Mouse (Mus musculus) adrenal gland (tissue): ENCODE measurements around the gene Agtr1a.

Experiments used
- intact Hi-C: fragments of 180-260 bp; cut with DNase I; formaldehyde crosslinking; loops from one replicate; pipeline ENCODE4 v1.15.1; 2025

Agtr1a gene

GRCm38 (mm10) chr13:30361002-30361401 is 24.8 kb downstream of the Agtr1a start:
- intact Hi-C loops, result no loop called here

GRCm38 (mm10) chr13:30362048-30362447 is 25.8 kb downstream of the Agtr1a start:
- intact Hi-C loops, result no loop called here

- intact Hi-C loops, result no loop called here
Measured at GRCm38 (mm10) chr13:30364097-30364625, 27.9 kb downstream of the Agtr1a start.

DNA sequence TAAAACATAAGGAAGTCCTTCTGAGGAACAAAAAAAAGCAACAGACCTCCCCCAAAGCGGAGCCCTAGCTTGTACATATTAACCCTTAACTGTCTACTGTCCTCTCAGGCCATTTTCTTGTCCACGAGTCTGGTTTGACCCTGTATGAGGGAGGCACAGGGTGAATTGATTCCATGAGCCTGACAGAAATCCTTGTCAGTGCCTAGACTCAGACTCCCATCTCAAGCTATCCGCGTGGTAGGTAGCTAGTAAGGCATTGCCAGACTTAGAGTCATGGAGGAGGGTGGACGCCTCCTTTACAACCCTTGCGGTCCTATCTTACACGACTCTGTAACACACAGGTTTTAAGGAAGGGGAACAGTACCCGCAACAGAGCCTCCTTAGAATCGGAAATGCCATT is 28.5 kb downstream of the Agtr1a start:
- intact Hi-C loops, result no loop called here

GRCm38 (mm10) chr13:30365378-30365777 is 29.1 kb downstream of the Agtr1a start:
- intact Hi-C loops, result no loop called here

GRCm38 (mm10) chr13:30368116-30368515 is 31.9 kb downstream of the Agtr1a start:
- intact Hi-C loops, result no loop called here

DNA sequence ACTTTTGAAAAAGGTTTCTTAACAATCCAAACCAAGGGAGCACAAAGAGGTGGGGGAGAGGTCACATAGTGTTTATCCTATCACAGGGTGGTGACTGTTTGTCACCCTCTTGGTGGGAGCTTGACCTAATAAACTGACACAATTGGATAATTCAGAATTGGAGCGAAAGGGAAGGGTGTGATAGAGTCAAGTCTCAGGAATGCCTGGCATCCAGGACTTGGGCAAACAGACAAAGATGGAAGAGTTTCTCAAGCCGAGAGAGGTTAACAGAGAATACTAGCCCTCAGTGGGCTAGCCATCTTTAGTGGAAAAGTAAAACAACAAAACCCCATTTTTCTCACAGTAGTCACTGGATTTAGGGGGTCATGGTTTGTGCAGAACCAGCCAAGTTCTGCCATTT is 32.5 kb downstream of the Agtr1a start:
- intact Hi-C loops, result no loop called here

- intact Hi-C loops, result no loop called here
Measured at GRCm38 (mm10) chr13:30378868-30379267, 42.6 kb downstream of the Agtr1a start.

DNA sequence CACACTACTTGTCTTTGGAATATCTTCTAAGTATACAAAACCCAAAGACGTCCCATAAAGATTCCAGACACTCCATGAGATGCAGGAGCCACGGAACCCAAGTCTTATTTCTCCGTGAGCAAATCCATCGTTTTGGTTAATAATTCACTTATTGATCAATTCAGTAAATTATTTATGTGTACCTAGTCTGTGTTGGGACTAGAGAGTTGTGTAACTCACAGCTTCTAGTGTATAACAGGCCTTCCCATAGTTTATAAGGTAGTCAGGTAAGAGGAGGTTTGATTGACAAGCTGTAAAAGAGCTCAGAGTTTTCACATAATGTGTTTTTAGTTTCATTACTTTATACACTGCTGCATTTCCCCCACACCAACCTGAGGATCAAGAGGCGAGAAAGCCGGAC is 48.9 kb downstream of the Agtr1a start:
- intact Hi-C loops, result no loop called here

GRCm38 (mm10) chr13:30394123-30394522 is 57.9 kb downstream of the Agtr1a start:
- intact Hi-C loops, result no loop called here

DNA sequence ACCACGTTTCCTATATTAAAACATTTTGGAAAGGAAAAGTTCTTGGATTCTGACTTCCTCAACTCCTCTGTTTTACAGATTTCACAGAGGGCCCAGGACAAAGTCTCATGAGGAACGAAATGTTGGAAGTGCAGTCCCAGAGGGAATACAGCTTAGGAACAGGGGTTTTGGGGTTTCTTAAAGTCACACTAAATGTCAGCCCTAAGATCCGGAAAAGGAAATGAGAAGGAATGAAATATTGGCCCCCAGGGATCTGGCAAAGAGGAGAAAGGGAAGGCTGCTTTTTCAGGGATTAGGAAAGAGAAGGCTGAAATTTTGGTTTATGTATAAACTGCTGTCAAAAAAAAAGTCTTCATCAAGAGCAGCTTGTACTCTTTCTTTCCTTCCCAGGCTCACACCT is 60.2 kb downstream of the Agtr1a start:
- intact Hi-C loops, result no loop called here

DNA sequence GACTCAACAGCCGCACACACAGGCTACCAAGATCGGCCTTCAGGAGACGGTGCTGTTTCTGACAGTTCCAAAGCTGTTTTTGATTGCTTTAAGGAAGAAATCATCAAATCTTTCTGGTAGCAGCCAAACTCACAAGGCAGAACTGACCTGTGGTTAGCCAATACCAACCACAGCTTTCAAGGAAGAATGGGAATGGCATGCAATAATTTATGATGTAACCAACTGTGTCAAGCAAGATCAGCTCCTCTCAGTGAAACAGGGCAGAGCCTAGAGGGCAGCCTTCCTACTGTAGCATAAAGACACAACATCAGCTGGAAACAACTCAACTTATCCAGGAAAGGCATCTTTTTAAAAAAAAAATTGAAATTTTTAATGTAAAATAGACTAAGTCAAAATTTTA is 62.6 kb downstream of the Agtr1a start:
- intact Hi-C loops, result no loop called here

GRCm38 (mm10) chr13:30400621-30401020 is 64.4 kb downstream of the Agtr1a start:
- intact Hi-C loops, result no loop called here

GRCm38 (mm10) chr13:30403874-30404273 is 67.6 kb downstream of the Agtr1a start:
- intact Hi-C loops, result no loop called here

GRCm38 (mm10) chr13:30418611-30419010 is 82.4 kb downstream of the Agtr1a start:
- intact Hi-C loops, result no loop called here

DNA sequence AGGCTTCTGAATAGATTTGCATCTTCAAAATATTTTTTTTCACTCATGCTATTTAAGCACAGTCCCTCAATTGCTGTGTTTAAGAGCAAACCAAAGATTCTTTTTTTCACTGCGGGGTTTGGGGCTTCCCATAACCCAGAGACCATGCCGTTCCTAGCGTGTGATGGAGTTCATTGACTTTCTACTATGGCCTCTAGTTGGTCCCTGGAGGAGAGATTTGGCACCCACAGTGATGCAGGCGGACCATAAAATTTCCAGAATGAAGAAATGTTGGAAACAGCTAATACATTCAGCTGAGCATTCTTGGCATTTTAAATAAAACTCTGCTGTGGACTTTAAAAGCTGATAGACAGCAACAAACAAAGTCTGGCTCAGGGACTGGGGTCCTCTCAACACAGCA is 90.8 kb downstream of the Agtr1a start:
- intact Hi-C loops, result no loop called here

DNA sequence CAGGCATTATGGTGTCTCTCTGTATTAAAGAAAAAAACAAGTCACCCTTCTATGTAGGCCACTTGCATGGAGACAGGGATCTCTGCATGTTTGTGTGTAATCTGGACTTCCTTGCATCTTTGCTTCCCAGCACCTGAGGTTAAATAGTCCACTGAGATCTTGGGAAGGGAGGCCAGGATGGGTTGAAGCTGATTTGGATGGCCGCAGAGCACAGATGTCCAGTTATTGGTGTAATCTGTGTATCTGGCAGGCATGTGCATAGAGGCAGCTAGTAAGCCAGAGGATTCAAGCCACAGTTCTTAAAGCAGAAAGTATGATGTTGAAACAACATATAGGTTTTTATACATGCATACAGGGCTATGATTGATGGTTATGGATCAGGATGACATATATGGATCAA is 91.2 kb downstream of the Agtr1a start:
- intact Hi-C loops, result no loop called here
